Mouse (Mus musculus) forebrain, embryonic 16.5 days (tissue): ENCODE data around the gene Cfap97d2. TPM values are rescaled to one million over a fixed set of nuclear protein-coding genes. Genes with fewer than 3 reads are reported as not detected.

Experiments used
- ATAC-seq: fragments of 200-750 bp; cut with Nextera tagmentation; 2 replicates; pipeline ENCODE4 v1.8.0; 2017; ENCODE audit warnings: mild to moderate bottlenecking, moderate library complexity
- H3K27ac ChIP-seq: fragments of 300-500 bp; sonication (generic); 2 replicates; pipeline ENCODE4 v1.5.1; 2014; ENCODE audit warnings: low read length, control low read depth
- H3K27me3 ChIP-seq: fragments of 300-500 bp; sonication (generic); replicated peaks from 2 replicates; pipeline ENCODE4 v1.6.1; 2014; ENCODE audit warnings: low read length; ENCODE audit not compliant: control insufficient read depth, insufficient read depth
- H3K36me3 ChIP-seq: fragments of 300-500 bp; sonication (generic); 2 replicates; pipeline ENCODE4 v1.6.1; 2014; ENCODE audit not compliant: control insufficient read depth, insufficient read depth
- H3K4me1 ChIP-seq: fragments of 300-500 bp; sonication (generic); replicated peaks from 2 replicates; pipeline ENCODE4 v1.6.1; 2014; ENCODE audit warnings: low read length; ENCODE audit not compliant: control insufficient read depth, insufficient read depth
- H3K4me2 ChIP-seq: fragments of 300-500 bp; sonication (generic); 2 replicates; pipeline ENCODE4 v1.6.1; 2014; ENCODE audit warnings: mild to moderate bottlenecking, low read length, control low read depth
- H3K4me3 ChIP-seq: fragments of 300-500 bp; sonication (generic); replicated peaks from 2 replicates; pipeline ENCODE4 v1.5.1; 2014; ENCODE audit warnings: mild to moderate bottlenecking, low read length, control low read depth
- H3K9ac ChIP-seq: fragments of 300-500 bp; sonication (generic); replicated peaks from 2 replicates; pipeline ENCODE4 v1.6.1; 2014; ENCODE audit warnings: low read depth, low read length, control low read depth
- H3K9me3 ChIP-seq: fragments of 300-500 bp; sonication (generic); 2 replicates; pipeline ENCODE4 v1.6.1; 2016; ENCODE audit warnings: low read length; ENCODE audit not compliant: control insufficient read depth
- WGBS: fragments of 180-500 bp; shearing (Covaris S2); extraction: QIAGEN DNeasy Blood & Tissue Kit; methylation state at CpG from one replicate; pipeline ENCODE4 v1.1.7; 2014; 5-methylcytosine and 5-hydroxymethylcytosine counted together
- polyA plus RNA-seq: library from polyadenylated mRNA; unstranded; fragments of >200 nt; fragmentation: Nextera tagmentation; extraction: Ambion mirVana; gene quantifications from 2 replicates; pipeline ENCODE4 v1.2.1, GENCODE M21; 2015

Cfap97d2 gene
- polyA plus RNA-seq, 1 experiment from 2014 or later, result 1.3 TPM

GRCm38 (mm10) chr8:13671246-13672003, 34.3 kb upstream of the Cfap97d2 start:
- Histone ChIP-seq H3K36me3 (no peaks in the 10 kb centered on the region), H3K4me2 (no peak overlapping the region), H3K4me3 (no peak overlapping the region), H3K4me1 (peaks cover 15% of the 10 kb centered on the region), H3K9me3 (no peaks in the 10 kb centered on the region), H3K27ac (no peak overlapping the region), H3K9ac (no peak overlapping the region), H3K27me3 (no peaks in the 10 kb centered on the region)
- 91% methylated on average over 10 of the region's 10 CpGs for WGBS
- no peak for ATAC-seq

- no peaks in the 10 kb centered on the region for H3K36me3 ChIP-seq
- no peak overlapping the region for H3K9ac ChIP-seq
- no peak overlapping the region for H3K27ac ChIP-seq
- H3K4me3 ChIP-seq, result no peak overlapping the region
- no peak overlapping the region for H3K4me2 ChIP-seq
- no peaks in the 10 kb centered on the region for H3K9me3 ChIP-seq
- H3K27me3 ChIP-seq, result no peaks in the 10 kb centered on the region
- H3K4me1 ChIP-seq, result peaks cover 20% of the 10 kb centered on the region
- no peak for ATAC-seq
- WGBS, result 66% methylated on average over 4 of the region's 4 CpGs
Observed at GRCm38 (mm10) chr8:13673215-13673614, 32.5 kb upstream of the Cfap97d2 start.

GRCm38 (mm10) chr8:13674294-13675010, 31.2 kb upstream of the Cfap97d2 start:
- peaks cover 21% of the 10 kb centered on the region for H3K4me1 ChIP-seq
- no peak overlapping the region for H3K9ac ChIP-seq
- H3K4me2 ChIP-seq, result no peak overlapping the region
- 63% methylated on average over 12 of the region's 12 CpGs for WGBS
- no peaks in the 10 kb centered on the region for H3K9me3 ChIP-seq
- H3K27ac ChIP-seq, result no peak overlapping the region
- no peaks in the 10 kb centered on the region for H3K36me3 ChIP-seq
- H3K27me3 ChIP-seq, result no peaks in the 10 kb centered on the region
- ATAC-seq, result no peak
- H3K4me3 ChIP-seq, result no peak overlapping the region

GRCm38 (mm10) chr8:13675121-13675520, 30.6 kb upstream of the Cfap97d2 start:
- peak overlapping the region; percentile 91 for H3K4me3 ChIP-seq
- H3K9me3 ChIP-seq, result no peaks in the 10 kb centered on the region
- H3K27me3 ChIP-seq, result no peaks in the 10 kb centered on the region
- no peak for ATAC-seq
- H3K36me3 ChIP-seq, result no peaks in the 10 kb centered on the region
- H3K4me1 ChIP-seq, result peaks cover 21% of the 10 kb centered on the region
- WGBS, result 89% methylated on average over 4 of the region's 4 CpGs
- no peak overlapping the region for H3K9ac ChIP-seq
- peak overlapping the region; percentile 79 for H3K4me2 ChIP-seq
- H3K27ac ChIP-seq, result no peak overlapping the region

GRCm38 (mm10) chr8:13675524-13675923, 30.2 kb upstream of the Cfap97d2 start:
- H3K36me3 ChIP-seq, result no peaks in the 10 kb centered on the region
- no peaks in the 10 kb centered on the region for H3K27me3 ChIP-seq
- no peak overlapping the region for H3K27ac ChIP-seq
- no peaks in the 10 kb centered on the region for H3K9me3 ChIP-seq
- 48% methylated on average over 8 of the region's 8 CpGs for WGBS
- peak overlapping the region; percentile 91 for H3K4me3 ChIP-seq
- peaks cover 21% of the 10 kb centered on the region for H3K4me1 ChIP-seq
- H3K4me2 ChIP-seq, result peak overlapping the region; percentile 79
- peak overlapping the region; percentile 67 for H3K9ac ChIP-seq
- ATAC-seq, result no peak

GRCm38 (mm10) chr8:13676302-13676700, 29.4 kb upstream of the Cfap97d2 start:
- Histone ChIP-seq H3K4me3 (peak overlapping the region; percentile 91), H3K27me3 (no peaks in the 10 kb centered on the region), H3K9ac (peak overlapping the region; percentile 67), H3K4me1 (peaks cover 21% of the 10 kb centered on the region), H3K9me3 (no peaks in the 10 kb centered on the region), H3K27ac (peak overlapping the region; percentile 87), H3K36me3 (no peaks in the 10 kb centered on the region), H3K4me2 (peak overlapping the region; percentile 79)
- ATAC-seq, result no peak
- 0% methylated on average over 12 of the region's 12 CpGs for WGBS

GRCm38 (mm10) chr8:13676701-13677412, 28.8 kb upstream of the Cfap97d2 start:
- Histone ChIP-seq H3K4me1 (peaks cover 21% of the 10 kb centered on the region), H3K36me3 (no peaks in the 10 kb centered on the region), H3K4me2 (peak overlapping the region; percentile 79), H3K27me3 (no peaks in the 10 kb centered on the region), H3K27ac (peak overlapping the region; percentile 87), H3K9ac (peak overlapping the region; percentile 67), H3K9me3 (no peaks in the 10 kb centered on the region), H3K4me3 (peak overlapping the region; percentile 91)
- peak; percentile 79 for ATAC-seq
- WGBS, result under 1% methylated on average over 47 of the region's 47 CpGs

- H3K27ac ChIP-seq, result peak within 1 kb of the TSS; percentile 87
- H3K4me2 ChIP-seq, result peak within 1 kb of the TSS; percentile 79
- peak within 1 kb of the TSS; percentile 91 for H3K4me3 ChIP-seq
- H3K9me3 ChIP-seq, result no peaks in the 10 kb centered on the region
- peak within 1 kb of the TSS; percentile 67 for H3K9ac ChIP-seq
- H3K27me3 ChIP-seq, result no peaks in the 10 kb centered on the region
- peak; percentile 99 for ATAC-seq
- H3K4me1 ChIP-seq, result peaks cover 21% of the 10 kb centered on the region
- under 1% methylated on average over 32 of the region's 42 CpGs for WGBS
- H3K36me3 ChIP-seq, result no peaks in the 10 kb centered on the region
Observed at GRCm38 (mm10) chr8:13677413-13677883, 28.2 kb upstream of the Cfap97d2 start, which contains the start of gene Rasa3. Gene Rasa3, minus strand, starts transcription at chr8:13677603.

- Histone ChIP-seq H3K27ac (no peak overlapping the region), H3K9me3 (no peaks in the 10 kb centered on the region), H3K4me2 (peak overlapping the region; percentile 79), H3K27me3 (no peaks in the 10 kb centered on the region), H3K36me3 (no peaks in the 10 kb centered on the region), H3K9ac (peak overlapping the region; percentile 24; the same call in 1 of the 2 replicates), H3K4me3 (peak overlapping the region; percentile 91), H3K4me1 (peaks cover 21% of the 10 kb centered on the region)
- no peak for ATAC-seq
- WGBS, result 42% methylated on average over 8 of the region's 8 CpGs
Observed at GRCm38 (mm10) chr8:13678182-13678581, 27.5 kb upstream of the Cfap97d2 start.
